Mouse (Mus musculus): ENCODE measurements at regions not wholly inside any gene's neighbourhood (a gene's known extent, or its start where the extent isn't known, plus 50 kb on each side); places are given as distances from the start of the nearest gene placed in this dataset.
"Not testable (repeated sequence)": the region's sequence is repeated elsewhere in the genome, so short reads cannot be mapped to it uniquely, and the experiment has no call there.

GRCm38 (mm10) chr13:12726831-12727230, 73.0 kb downstream of the Prl2c3 start:
- peak; percentile 6 for DNase-seq

GRCm38 (mm10) chr13:12717972-12718546, 81.8 kb downstream of the Prl2c3 start:
- DNase-seq: not testable (repeated sequence)

- DNase-seq: no peak
Observed at GRCm38 (mm10) chr13:12711471-12712273, 88.2 kb downstream of the Prl2c3 start.

- peak; percentile 48 for DNase-seq
Observed at GRCm38 (mm10) chr13:12702804-12703612, 96.9 kb downstream of the Prl2c3 start.

GRCm38 (mm10) chr13:12702111-12702803, 97.6 kb downstream of the Prl2c3 start:
- peak; percentile 64 for DNase-seq

GRCm38 (mm10) chr13:12693593-12694118, 106.2 kb downstream of the Prl2c3 start:
- not testable (repeated sequence) for DNase-seq

- DNase-seq: not testable (repeated sequence)
Observed at GRCm38 (mm10) chr13:12688778-12689177, 111.1 kb downstream of the Prl2c3 start.

GRCm38 (mm10) chr13:12688149-12688548, 111.7 kb downstream of the Prl2c3 start:
- DNase-seq: not testable (repeated sequence)

- DNase-seq: not testable (repeated sequence)
Observed at GRCm38 (mm10) chr13:12680954-12681571, 115.4 kb downstream of the Ero1lb start.

GRCm38 (mm10) chr13:12680283-12680953, 114.7 kb downstream of the Ero1lb start:
- DNase-seq: peak; percentile 73

GRCm38 (mm10) chr13:12677372-12677771, 111.7 kb downstream of the Ero1lb start:
- no peak for DNase-seq

GRCm38 (mm10) chr13:12671011-12671410, 105.3 kb downstream of the Ero1lb start:
- not testable (repeated sequence) for DNase-seq

- DNase-seq: not testable (repeated sequence)
Observed at GRCm38 (mm10) chr13:12668742-12669141, 103.1 kb downstream of the Ero1lb start.

- peak; percentile 28 for DNase-seq
Observed at GRCm38 (mm10) chr13:12667727-12668665, 102.3 kb downstream of the Ero1lb start.

GRCm38 (mm10) chr13:12666050-12666449, 100.4 kb downstream of the Ero1lb start:
- DNase-seq: not testable (repeated sequence)

Data from kidney, postnatal 14 days (tissue).